Mouse (Mus musculus) inflammation-experienced regulatory T-cells, adult 6 months (primary cell): ENCODE results near the gene Ogdh. TPM values are rescaled to one million over a fixed set of nuclear protein-coding genes. Genes with fewer than 3 reads are reported as not detected.

Experiments used
- polyA plus RNA-seq, 3 experiments: library from polyadenylated mRNA; unstranded; fragments of 100-300 nt; shearing (Covaris generic); gene quantifications; one replicate each; pipeline ENCODE4 v1.2.1; 2017

Ogdh gene
- polyA plus RNA-seq, 3 experiments from 2014 or later: 132 to 161 (median 134) TPM

Other genes starting within 250 kb of the Ogdh start
- 10 to 100 TPM in 2 of 3 experiments, 1 to 10 TPM in 1; 5.3 to 16.7 (median 11.0) TPM for gene Camk2b, start 225.3 kb upstream of the Ogdh start, polyA plus RNA-seq
- gene A730071L15Rik, start 91.6 kb upstream of the Ogdh start, polyA plus RNA-seq: not detected
- gene Nudcd3, start 91.2 kb upstream of the Ogdh start, polyA plus RNA-seq: 10 to 100 TPM; 26.7 to 38.8 (median 38.5) TPM
- gene Npc1l1, start 61.5 kb upstream of the Ogdh start, polyA plus RNA-seq: not detected
- gene Ddx56, start 23.9 kb upstream of the Ogdh start, polyA plus RNA-seq: 100 to 1,000 TPM in 1 of 3 experiments, 10 to 100 TPM in 2; 58.0 to 107 (median 96.8) TPM
- gene Tmed4, start 16.8 kb upstream of the Ogdh start, polyA plus RNA-seq: 10 to 100 TPM; 53.4 to 93.7 (median 81.4) TPM
- gene Zmiz2, start 97.4 kb downstream of the Ogdh start, polyA plus RNA-seq: 10 to 100 TPM; 40.6 to 60.2 (median 44.9) TPM
- 1,000 to 10,000 TPM; 2,486 to 3,282 (median 2,929) TPM for gene Ppia, start 123.8 kb downstream of the Ogdh start, polyA plus RNA-seq
- gene H2afv, start 152.8 kb downstream of the Ogdh start, polyA plus RNA-seq: 100 to 1,000 TPM; 131 to 311 (median 156) TPM
- 10 to 100 TPM; 21.0 to 26.1 (median 23.7) TPM for gene Purb, start 184.3 kb downstream of the Ogdh start, polyA plus RNA-seq
- 100 to 1,000 TPM; 117 to 248 (median 132) TPM for gene Myo1g, start 229.3 kb downstream of the Ogdh start, polyA plus RNA-seq